Mouse (Mus musculus) cortical plate, adult 2 months (tissue): Measurements from ENCODE around the gene Ptpn21.

Source experiments
- CTCF ChIP-seq: fragments of 200-500 bp; IDR thresholded peaks from 2 replicates; pipeline ENCODE4 v1.5.1; 2011; ENCODE audit warnings: mild to moderate bottlenecking, control low read depth, low read length; ENCODE audit not compliant: insufficient read depth; ENCODE audit errors: extremely low read depth
- POLR2A ChIP-seq: fragments of 200-500 bp; IDR thresholded peaks from 2 replicates; pipeline ENCODE4 v1.6.1; 2011; ENCODE audit warnings: mild to moderate bottlenecking, low read length, control low read depth; ENCODE audit not compliant: insufficient read depth; ENCODE audit errors: extremely low read depth

DNA sequence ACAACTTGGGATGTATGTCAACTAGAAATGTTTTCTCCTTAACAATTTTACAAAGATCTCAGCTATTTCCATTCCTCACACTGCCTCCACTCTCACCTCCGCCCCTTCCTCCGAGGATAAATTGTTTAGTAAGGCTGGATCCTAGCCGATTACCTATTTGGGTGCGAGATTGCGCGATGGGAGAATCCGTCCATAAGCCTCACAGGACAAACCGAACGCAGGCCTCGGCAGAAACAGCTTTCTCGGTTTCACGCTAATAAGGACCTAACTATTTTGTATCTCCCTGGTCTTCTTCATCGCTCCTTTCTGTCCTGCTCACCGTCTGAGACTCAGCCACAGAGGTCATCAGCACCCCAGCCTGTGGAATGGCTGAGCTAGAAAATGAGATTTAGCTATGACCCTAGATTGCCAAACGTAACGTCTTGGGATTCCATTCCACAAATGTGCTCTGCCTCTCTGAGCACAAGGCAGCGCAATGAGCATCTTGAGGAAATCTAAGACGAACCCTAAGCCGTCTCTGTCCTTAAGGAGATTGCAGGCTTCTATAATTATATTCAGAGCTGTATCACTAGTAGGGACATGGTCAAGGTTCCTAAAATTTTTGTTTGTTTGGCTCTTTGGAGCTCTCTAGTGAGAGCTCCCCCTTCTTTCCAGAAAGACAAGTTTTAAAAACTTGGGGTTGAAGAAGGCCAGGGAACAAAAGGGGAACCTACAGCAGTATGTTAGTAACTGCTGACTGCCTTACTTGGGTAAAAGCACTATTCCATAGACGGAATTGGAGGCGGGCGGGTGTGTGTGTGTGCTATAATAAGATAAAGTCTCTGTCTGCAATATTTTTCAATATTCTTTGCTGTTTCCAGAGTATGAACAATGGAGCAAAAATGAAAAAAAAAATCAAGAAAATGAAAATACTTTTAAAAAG lies 2.1 kb downstream of the Ptpn21 start:
- TF ChIP-seq POLR2A (0 out of 2 replicates have a peak, but pooled peaks have one; percentile 0), CTCF (no peak)
